Mouse (Mus musculus) frontal cortex, adult 2 months (tissue): ENCODE measurements at regions not wholly inside any gene's neighbourhood (a gene's known extent, or its start where the extent isn't known, plus 50 kb on each side); places are given as distances from the start of the nearest gene placed in this dataset.

Experiments used
- DNase-seq, 2 experiments: peaks; one replicate each; pipeline ENCODE4 v3.0.0; 2022; ENCODE audit warnings: low spot score in 1 of 2; ENCODE audit errors: extremely low spot score in 1 of 2

DNA sequence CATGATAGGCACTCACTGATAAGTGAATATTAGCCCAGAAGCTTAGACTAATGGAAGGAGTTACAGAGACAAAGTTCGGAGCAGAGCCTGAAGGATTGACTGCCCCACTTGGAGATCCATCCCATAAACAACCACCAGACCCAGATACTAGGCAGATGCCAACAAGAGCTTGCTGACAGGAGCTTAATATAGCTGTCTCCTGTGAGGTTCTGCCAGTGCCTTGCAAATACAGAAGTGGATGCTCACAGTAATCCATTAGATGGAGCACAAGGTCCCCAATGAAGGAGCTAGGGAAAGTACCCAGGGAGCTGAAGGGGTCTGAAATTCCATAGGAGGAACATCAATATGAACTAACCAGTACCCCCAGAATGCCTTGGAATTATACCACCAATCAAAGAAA, 252.8 kb upstream of the Lrtm1 start:
- DNase-seq = no peak

DNA sequence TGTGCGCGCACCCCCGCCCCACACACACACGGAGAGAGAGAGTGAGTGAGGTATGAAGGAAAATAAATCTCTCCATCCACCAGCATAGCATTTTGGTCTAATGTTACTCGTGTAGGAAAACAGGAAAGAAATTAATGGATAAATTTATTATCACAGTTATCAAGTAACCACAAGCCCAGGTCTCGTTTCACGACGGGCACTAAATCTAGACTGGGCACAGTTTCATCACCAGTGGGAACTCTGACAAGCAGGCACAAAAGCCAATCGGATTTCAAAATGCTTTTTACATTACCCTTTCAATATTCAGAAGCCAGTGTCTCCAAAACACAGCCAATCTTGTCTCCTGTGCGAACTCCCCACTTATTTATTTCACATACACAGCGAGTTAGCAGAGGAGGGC, 244.9 kb upstream of the Lrtm1 start:
- no peak for DNase-seq

DNA sequence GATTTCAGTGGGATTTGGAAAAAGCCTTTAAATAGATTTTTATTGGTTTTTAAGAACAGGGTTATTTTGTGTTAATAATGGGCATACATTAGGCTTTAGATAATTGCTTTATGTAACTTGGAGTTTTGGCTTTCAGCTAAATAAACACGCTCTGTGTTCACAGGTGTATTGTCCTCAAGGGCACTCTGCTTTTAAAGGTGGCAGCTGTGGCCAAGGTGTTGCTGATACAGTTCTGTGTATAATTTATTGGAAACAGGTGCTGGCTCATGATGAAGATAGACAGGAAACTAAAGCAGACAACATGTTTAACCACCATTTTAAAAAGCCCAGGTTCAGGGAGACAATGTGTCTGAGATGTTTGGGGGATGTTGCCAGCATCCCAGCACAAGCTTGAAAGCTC, 242.3 kb upstream of the Lrtm1 start:
- no peak for DNase-seq

DNA sequence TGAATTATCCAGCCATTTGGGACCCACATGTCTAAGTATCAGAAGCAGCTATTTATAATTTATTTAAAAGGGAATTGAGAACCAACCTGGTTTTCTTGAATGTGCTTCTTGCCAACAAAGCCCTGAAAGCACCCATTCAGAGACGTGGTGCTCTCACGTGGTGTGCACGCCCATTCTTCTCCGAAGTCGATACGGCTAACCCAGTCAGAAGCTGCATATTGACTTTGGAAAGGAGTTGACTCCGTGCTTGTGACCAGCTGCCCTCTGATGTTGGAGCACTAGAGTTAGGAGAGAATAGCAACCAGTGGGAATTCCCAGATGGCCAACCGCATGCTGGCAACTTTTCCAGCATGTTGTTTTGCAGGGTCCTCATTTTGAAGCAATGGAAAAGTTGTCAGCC, 240.2 kb upstream of the Lrtm1 start:
- no peak for DNase-seq

DNA sequence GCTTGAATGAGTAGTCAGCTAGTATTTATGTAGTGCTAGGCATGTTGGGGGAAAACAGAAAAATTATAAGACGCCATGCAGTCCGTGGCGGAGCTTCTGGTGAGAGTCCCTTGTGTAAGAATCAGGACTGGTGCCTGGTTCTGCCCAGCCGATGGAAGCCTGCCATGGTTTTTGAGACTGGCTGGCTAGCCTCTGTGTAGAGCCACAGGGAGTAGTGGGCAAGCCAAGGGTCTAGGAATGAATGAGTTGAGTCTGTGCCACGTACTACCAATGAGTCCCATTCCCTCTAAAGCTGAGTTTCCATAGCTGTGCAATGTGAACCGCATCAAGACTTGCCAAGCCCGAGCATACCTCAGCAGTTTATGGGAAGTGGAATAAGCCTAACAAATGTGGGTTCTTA, 236.3 kb upstream of the Lrtm1 start:
- DNase-seq = peak; percentile 3 to 32

DNA sequence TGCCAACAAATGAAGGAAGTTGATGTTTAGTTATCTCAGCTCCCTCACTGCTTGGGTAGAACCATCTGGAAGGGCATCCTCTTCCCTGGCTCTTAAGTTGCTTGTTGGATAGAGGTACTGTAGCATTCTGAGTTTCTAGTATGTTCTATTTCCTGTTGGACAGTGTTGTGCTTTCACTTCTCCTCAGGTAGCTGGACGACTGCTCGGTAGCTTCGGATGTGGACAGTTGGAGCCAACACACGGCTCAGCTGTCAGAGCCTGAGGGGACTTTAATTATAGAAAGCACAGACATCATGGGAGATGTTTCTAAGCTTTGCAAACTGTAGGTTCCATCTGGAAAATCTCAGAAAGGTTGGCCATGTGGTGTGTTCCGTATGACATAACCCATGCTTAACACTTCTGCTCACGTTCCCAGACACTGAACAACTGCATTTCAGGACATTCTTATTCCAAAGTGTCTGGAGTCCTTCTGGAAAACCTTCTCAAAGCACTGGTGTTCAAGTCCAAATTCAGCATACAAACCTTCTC, 233.8 kb upstream of the Lrtm1 start:
- peak in 1 of 2 experiments; percentile 1 for DNase-seq

DNA sequence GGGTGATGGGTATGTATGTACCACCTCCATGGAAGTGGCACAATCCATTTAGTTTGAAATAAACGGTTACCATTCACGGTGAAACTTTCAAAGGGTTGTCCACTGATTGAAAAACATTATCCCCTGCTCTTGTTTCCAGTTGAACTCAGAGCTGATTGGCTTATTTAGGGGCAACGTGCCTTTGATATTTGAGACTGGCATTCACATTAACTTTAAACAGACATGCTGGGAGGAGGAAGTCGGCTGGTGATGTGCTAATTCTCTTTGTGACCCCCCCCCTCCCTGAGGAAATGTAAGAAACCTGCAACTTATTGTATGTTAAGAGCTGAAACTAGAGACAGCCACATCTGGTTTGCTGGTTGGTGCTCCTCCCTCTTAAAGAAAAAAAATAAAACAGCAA, 219.7 kb upstream of the Lrtm1 start:
- DNase-seq = no peak

DNA sequence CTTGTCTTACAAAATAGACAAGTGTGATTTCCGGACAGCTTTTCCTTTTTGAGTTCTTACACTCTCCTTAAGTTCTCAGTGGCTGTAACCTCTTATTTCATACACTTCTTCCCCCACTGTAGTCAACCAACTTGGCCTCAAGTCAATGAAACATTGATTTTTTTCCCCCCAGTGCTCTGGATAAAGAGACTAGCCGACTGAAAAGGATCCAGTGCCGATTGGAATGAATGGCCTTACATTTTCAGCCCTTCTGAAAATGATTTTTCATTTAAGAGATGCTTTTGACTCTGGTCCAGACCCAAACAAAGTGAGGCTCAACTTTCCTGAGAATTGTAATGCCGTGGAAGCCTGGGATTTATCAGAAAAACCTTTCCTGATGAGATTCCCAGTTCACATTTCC, 216.3 kb upstream of the Lrtm1 start:
- DNase-seq = no peak

DNA sequence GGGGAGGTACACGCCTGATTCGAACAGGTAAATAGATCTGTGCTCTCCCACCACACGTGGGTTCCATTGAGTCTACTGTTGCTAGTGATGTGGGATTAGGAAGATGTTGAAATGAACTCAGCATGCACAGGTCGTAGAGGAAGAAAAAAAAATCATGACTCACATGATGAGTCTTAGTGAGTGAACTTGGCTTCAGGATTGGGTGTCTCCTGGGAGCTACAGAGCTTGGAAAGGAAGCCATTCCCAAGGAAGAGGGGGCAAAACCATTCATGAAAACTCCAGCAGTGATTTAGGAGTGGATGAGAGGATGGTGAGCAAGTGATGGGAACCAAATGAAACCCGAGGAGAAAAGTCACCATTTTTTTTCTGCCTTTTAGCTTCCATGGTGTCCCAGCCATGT, 215.9 kb upstream of the Lrtm1 start:
- DNase-seq = no peak

DNA sequence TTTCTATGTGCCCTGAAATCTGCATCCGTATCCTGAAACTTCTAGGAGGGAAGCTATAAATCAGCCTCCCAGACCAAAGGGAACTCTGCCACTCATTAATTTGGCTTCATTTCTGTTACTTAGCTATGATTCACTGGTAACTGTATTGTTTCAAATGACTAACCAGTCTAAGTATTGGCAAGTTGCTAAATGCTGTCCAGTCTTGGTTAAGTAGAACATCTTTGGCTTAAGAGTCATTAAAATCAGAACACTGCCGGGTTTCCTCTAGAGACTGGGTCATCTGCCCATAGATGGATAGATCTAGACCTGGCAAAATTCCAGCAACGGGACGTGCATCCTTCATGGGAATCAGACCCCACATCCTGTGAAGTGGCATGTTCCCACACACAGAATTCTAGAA, 209.9 kb upstream of the Lrtm1 start:
- DNase-seq = no peak

DNA sequence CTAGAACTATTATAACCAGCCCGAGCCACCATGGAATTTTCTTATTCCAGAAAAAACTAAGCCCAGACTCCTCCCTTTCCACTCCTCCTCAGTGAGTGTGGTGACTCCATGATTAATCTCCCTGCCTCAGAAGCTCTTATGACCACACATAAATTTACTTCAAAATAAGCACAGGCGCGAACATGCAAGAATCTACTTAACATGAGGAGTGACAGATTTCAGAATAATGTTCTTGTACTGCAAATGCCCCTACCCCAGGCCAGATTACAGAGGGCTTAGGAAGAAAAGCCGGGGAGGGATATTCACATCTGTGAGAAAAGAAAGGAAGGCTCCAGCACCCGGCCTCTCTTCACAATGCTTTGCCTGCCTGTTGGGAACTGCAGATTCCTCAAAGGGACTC, 208.7 kb upstream of the Lrtm1 start:
- DNase-seq = no peak

DNA sequence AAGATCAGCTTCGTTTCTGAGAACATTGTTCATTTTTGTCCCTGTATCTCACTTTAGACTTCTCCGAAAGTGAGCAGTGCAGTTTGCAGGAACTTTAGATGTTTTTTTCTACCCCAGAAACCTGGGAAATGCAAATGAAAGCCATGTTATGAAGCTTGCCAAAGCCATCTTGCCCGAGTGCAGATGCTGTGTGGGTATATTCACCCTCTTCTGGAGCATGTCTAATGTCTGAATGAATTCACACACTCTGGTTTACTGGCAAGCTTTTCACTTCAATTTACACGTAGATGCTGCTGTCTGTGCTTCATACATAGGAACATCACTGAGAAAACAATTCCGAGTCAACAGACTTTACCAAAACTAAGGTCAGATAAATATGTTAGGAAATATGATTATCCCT, 197.0 kb upstream of the Lrtm1 start:
- DNase-seq = peak; percentile 5 to 45

DNA sequence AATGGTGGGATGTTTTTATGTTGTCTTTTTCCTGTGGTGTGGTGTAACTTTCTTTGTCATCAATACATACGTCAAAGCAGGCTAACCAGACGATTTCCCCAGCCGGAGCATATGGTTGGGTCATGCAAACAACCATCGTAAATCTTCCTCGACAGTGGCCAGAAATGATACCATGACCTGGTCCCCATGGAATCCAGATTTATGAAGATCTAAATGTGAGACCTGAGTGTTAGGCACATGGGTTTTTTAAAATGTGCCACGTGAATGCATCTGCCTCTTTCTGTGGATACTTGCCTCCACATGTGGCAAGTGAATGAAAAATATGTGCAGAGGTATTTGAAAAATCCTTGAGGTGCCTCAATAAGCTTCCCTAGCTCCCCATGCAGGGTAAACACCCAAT, 190.8 kb upstream of the Lrtm1 start:
- no peak for DNase-seq

DNA sequence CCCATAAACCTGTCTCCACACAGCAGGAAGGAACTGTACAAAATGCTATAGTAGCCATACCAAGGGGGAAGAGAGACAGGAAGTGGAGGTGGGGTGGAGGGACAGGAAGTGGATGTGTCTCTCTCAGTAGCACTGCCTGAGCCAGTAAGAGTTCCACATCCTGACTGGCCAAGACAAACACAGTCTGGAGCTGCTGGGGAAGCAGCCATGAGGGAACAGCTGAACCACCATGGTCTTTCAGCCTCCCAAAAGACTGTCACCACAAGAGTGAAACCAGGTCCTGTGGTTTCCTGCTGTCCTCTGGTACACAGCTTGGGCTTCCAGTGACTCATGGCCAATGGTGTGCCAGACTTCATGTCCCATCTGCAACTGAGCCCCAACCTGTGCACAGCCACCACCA, 180.9 kb upstream of the Lrtm1 start:
- no peak for DNase-seq

DNA sequence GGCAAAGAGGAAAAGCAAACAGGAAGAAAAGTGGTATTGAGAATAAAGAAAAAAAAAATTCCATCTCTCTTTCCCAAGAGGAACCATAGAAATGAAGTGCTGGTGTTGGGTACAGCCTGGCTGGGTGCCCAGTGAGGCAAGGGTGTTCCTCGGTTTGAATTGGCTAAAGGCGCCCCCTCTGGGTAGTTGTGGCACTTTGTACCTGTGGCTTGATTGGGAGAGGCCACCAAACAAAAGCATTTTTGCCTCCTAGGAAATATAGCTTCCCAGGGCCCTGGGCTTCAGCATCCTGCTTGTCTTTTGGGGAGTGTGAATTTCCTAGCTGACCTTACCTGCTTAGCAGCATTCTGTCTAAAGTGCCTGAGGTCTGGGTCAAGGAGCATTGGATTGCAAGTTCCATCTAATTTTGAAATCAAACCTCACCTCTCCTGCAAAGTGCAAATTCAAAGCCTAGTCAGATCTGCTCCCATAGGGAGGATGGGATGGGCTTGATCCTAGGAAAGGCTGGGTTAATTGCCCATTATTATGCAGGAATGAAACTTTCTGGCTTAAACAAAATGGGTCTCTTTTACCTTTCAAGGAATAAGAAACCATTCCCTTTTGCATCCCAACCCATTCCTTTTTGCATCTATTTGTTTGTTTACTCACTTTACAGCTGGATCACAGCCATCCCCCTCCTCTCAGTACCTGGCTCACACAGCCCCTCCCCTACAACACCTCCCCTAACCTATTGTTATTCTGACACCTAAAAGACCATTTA, 169.0 kb upstream of the Lrtm1 start:
- DNase-seq = peak in 1 of 2 experiments; percentile 11
